Mouse (Mus musculus) heart, postnatal 0 days (tissue): ENCODE measurements at regions not wholly inside any gene's neighbourhood (a gene's known extent, or its start where the extent isn't known, plus 50 kb on each side); places are given as distances from the start of the nearest gene placed in this dataset.

Experiments
- CTCF ChIP-seq: IDR thresholded peaks from 2 replicates; pipeline ENCODE4 v1.5.1; 2016; ENCODE audit warnings: antibody characterized with exemption, control low read depth, low read depth
- EP300 ChIP-seq: IDR thresholded peaks from 2 replicates; pipeline ENCODE4 v1.6.1; 2016; ENCODE audit warnings: antibody characterized with exemption, low read depth

DNA sequence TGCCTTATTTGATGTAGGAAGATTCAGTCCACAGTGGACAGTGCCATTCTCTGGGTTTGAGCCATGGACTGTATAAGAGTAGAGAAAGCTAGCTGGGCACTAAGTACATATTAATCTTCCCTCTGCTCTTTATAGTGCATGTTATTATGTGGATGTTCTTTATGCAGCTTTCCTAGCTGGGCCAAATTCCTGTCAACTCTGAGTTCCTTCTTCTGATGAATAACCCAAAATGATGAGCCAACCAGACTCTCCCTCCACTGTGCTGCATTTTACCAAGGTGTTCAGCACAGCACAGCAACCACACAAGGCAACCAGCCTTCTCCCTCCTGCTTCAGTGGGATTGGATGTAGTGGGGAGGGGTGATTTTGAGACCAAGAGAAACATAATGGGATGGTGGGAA lies 87.7 kb downstream of the Ets2 start:
- TF ChIP-seq CTCF (no peak), EP300 (no peak)
